Mouse (Mus musculus) G1E (cell line): ENCODE data around the gene Irf1.

Experiments used
- CTCF ChIP-seq: IDR thresholded peaks from 2 replicates; pipeline ENCODE4 v1.5.1; 2012; ENCODE audit warnings: low read depth, low read length, inconsistent platforms, mixed read lengths
- GATA1 ChIP-seq: IDR thresholded peaks from 2 replicates; pipeline ENCODE4 v1.6.1; 2012; ENCODE audit warnings: borderline replicate concordance, low read length, inconsistent platforms, mixed read lengths
- GATA2 ChIP-seq: IDR thresholded peaks from 2 replicates; pipeline ENCODE4 v1.6.1; 2012; ENCODE audit warnings: low read depth, low read length, inconsistent platforms, borderline replicate concordance
- POLR2AphosphoS5 ChIP-seq: IDR thresholded peaks from 2 replicates; pipeline ENCODE4 v1.6.1; 2012; ENCODE audit warnings: low read depth, low read length, inconsistent platforms; ENCODE audit not compliant: insufficient replicate concordance

- TF ChIP-seq POLR2AphosphoS5 (no peak), CTCF (no peak), GATA2 (no peak), GATA1 (no peak)
These were observed 12.2 kb downstream of the Irf1 start for GRCm38 (mm10) chr11:53781964-53782363.
